Mouse (Mus musculus) forebrain, embryonic 15.5 days (tissue): Measurements from ENCODE around the gene Tor1aip1. TPM values are rescaled to one million over a fixed set of nuclear protein-coding genes. Genes with fewer than 3 reads are reported as not detected.

Experiments
- ATAC-seq: fragments of 200-750 bp; cut with Nextera tagmentation; replicated peaks from 2 replicates; pipeline ENCODE4 v1.8.0; 2017; ENCODE audit warnings: mild to moderate bottlenecking, moderate TSS enrichment, moderate library complexity
- H3K27ac ChIP-seq: fragments of 300-500 bp; sonication (generic); replicated peaks from 2 replicates; pipeline ENCODE4 v1.5.1; 2015; ENCODE audit warnings: mild to moderate bottlenecking, inconsistent platforms
- H3K27me3 ChIP-seq: fragments of 300-500 bp; sonication (generic); 2 replicates; pipeline ENCODE4 v1.6.1; 2015; ENCODE audit warnings: inconsistent platforms
- H3K36me3 ChIP-seq: fragments of 300-500 bp; sonication (generic); 2 replicates; pipeline ENCODE4 v1.6.1; 2015; ENCODE audit warnings: mild to moderate bottlenecking, inconsistent platforms
- H3K4me1 ChIP-seq: fragments of 300-500 bp; sonication (generic); 2 replicates; pipeline ENCODE4 v1.6.1; 2015; ENCODE audit warnings: inconsistent platforms
- H3K4me2 ChIP-seq: fragments of 300-500 bp; sonication (generic); replicated peaks from 2 replicates; pipeline ENCODE4 v1.6.1; 2015; ENCODE audit warnings: mild to moderate bottlenecking, inconsistent platforms
- H3K4me3 ChIP-seq: fragments of 300-500 bp; sonication (generic); 2 replicates; pipeline ENCODE4 v1.5.1; 2015; ENCODE audit warnings: mild to moderate bottlenecking, inconsistent platforms
- H3K9ac ChIP-seq: fragments of 300-500 bp; sonication (generic); replicated peaks from 2 replicates; pipeline ENCODE4 v1.6.1; 2015; ENCODE audit warnings: mild to moderate bottlenecking, inconsistent platforms
- H3K9me3 ChIP-seq: fragments of 300-500 bp; sonication (generic); 2 replicates; pipeline ENCODE4 v1.6.1; 2016; ENCODE audit warnings: inconsistent platforms
- WGBS: fragments of 180-500 bp; shearing (Covaris S2); methylation state at CpG from one replicate; pipeline ENCODE4 v1.1.7; 2015; ENCODE audit warnings: mixed read lengths; 5-methylcytosine and 5-hydroxymethylcytosine counted together
- polyA plus RNA-seq: library from polyadenylated mRNA; unstranded; fragments of >200 nt; fragmentation: Nextera tagmentation; extraction: Ambion mirVana; gene quantifications from 2 replicates; pipeline ENCODE4 v1.2.1, GENCODE M21; 2015

The Tor1aip1 gene
- polyA plus RNA-seq, 1 experiment from 2014 or later: 24.9 TPM

DNA sequence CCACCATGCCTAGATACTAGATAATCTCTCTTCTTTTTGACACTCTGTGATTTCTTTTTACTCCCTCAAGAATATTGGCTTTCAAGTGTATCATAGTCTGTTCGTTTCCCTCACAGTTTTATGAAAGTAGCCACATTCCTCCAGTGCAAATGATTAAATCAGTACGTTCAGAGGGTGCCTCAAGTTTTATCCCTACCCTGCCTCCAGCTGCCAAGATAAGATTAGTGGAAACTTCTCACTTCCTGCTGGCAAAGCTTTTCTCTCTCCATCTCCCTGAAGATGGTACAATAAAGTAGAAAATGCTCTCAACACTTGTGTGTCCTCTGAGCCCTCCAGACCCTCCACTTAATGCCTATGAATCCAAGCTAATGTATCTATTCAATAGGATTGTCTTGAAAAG, 61.3 kb downstream of the Tor1aip1 start:
- no peak overlapping the region for H3K9ac ChIP-seq
- no peaks in the 10 kb centered on the region for H3K9me3 ChIP-seq
- H3K27ac ChIP-seq: no peak overlapping the region
- H3K36me3 ChIP-seq: no peaks in the 10 kb centered on the region
- no peak for ATAC-seq
- WGBS: 65% methylated on average over 2 of the region's 2 CpGs
- no peak overlapping the region for H3K4me2 ChIP-seq
- peaks cover 24% of the 10 kb centered on the region for H3K4me1 ChIP-seq
- H3K4me3 ChIP-seq: no peak overlapping the region
- H3K27me3 ChIP-seq: no peaks in the 10 kb centered on the region

DNA sequence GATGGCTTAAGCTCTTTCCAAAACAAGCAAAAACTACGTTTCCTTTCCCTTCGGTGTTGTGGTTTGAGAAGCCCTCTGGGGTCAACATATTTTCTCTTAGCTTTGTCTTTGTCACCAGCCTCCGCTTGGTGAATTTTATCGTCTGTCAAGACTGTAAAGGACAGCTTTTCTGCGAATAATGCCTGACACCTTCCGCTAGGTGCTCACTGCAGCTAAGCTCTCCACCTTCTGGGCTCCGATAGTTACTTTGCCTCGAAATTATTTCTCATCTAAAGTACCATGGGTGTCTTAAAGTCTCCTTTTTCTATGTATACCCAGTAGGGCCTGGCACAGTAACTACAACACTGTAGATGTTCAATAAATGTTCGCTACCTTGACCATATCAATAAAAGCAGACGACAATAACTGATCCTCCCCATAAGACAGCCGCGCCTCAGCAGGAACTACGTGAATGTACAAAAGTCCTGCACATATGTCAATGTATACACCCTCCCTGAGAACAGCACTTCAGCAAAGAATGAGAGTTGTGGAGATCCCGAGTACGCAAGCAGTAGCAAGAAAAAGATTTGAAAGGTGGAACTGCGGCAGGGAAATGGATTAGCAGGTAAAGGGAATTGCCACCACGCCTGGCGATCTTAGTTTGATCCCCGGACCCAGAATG, 62.4 kb downstream of the Tor1aip1 start:
- Histone ChIP-seq H3K4me2 (peak overlapping the region; percentile 49), H3K9ac (peak overlapping the region; percentile 90), H3K27me3 (no peaks in the 10 kb centered on the region), H3K4me1 (peaks cover 28% of the 10 kb centered on the region), H3K9me3 (no peaks in the 10 kb centered on the region), H3K27ac (peak overlapping the region; percentile 96), H3K4me3 (peak overlapping the region; percentile 93), H3K36me3 (no peaks in the 10 kb centered on the region)
- ATAC-seq: peak; percentile 20
- 5% methylated on average over 19 of the region's 19 CpGs for whole genome bisulfite sequencing

DNA sequence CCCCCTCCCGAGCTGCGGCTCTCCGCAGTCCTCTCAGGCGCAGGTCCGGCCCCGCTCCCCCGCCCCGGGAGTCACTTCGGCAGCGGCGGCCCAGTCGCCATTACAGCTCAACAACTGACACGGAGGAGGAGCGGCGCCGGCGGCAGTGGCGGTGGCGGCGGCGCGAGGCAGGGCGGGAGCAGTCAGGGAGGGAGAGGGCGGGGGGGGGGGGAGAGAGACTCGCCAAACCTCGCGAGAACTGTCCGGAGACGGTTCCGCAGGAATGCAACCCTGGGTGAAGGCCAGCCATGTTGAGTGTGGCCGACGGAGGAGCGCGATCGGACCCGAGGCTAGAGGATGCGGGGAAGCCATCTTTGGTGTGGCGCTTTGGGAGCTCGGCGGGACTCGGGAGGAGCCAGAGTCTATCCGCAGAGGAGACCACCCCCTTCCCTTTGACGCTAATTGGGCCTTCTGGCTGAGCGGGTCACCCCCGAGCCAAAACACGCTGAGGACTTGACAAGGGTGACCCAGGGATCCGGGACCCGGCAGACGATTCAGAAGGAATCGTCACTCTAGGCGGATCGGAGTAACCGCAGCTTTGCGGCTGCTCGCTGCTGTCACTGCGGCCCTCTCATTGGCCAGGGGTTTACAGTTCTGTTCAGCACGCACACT, 63.1 kb downstream of the Tor1aip1 start, which contains the start of gene Cep350:
Gene Cep350 (minus strand): TSS at position 188 of the 651 bp plus-strand sequence.
- H3K9me3 ChIP-seq: no peaks in the 10 kb centered on the region
- peak; percentile 99 for ATAC-seq
- peak within 1 kb of the TSS; percentile 60 for H3K4me2 ChIP-seq
- H3K36me3 ChIP-seq: no peaks in the 10 kb centered on the region
- H3K9ac ChIP-seq: peak within 1 kb of the TSS; percentile 90
- peak within 1 kb of the TSS; percentile 96 for H3K27ac ChIP-seq
- under 1% methylated on average over 54 of the region's 57 CpGs for WGBS
- H3K4me3 ChIP-seq: peak within 1 kb of the TSS; percentile 93
- no peaks in the 10 kb centered on the region for H3K27me3 ChIP-seq
- peaks cover 28% of the 10 kb centered on the region for H3K4me1 ChIP-seq

DNA sequence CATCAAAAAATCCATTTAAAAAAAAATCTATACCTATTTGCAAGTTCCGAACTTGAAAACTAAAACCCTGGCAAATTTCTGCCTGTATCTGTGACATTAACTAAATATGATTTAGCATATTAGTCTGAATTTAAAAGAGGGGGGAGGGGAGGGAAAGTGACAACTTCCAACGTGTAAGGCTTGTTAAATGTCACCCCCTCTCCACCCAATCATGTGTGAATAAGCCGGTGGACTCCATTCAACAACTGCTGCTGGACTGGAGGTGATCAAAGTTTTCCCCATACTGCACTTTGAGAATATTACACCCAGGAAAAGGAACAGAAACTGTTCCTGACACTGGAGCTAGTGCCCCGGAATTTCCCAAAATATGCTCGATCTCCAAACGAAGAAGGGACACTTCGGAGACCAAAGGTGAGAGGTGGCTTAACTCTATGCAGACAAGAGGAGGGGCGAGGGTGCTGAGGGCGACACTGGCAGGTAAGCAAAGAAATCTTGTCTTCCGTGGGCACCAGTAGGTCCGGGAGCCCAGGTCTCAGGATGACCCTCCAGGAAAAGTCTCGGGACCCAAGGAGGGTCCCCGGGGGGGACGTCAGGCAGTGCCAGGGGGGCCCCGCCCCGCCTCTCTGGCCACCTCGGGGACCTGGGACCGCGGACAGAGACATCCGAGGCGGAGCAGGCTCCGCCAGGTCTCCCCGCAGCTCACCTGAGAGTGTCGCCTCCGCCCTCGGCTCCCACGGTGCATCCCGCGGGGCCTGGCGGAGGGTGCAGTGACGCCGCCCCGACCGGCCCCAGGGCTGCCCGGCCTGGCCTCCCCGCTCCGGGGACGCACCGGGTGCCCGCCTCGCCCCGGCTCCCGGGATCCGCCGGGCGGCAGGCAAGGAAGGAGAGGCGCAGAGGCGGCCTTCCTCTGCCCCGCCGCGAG, 63.9 kb downstream of the Tor1aip1 start:
- no peaks in the 10 kb centered on the region for H3K36me3 ChIP-seq
- WGBS: 2% methylated on average over 34 of the region's 51 CpGs
- no peaks in the 10 kb centered on the region for H3K27me3 ChIP-seq
- peak; percentile 76; the same call in 1 of the 2 replicates for ATAC-seq
- no peaks in the 10 kb centered on the region for H3K9me3 ChIP-seq
- peak overlapping the region; percentile 60 for H3K4me2 ChIP-seq
- peaks cover 28% of the 10 kb centered on the region for H3K4me1 ChIP-seq
- H3K27ac ChIP-seq: peak overlapping the region; percentile 96
- peak overlapping the region; percentile 93 for H3K4me3 ChIP-seq
- peak overlapping the region; percentile 90 for H3K9ac ChIP-seq

Other genes starting within 250 kb of the Tor1aip1 start
- gene Qsox1, start 223.6 kb downstream of the Tor1aip1 start, polyA plus RNA-seq: 19.8 and 21.9 TPM in 2 replicates
- 10.7 and 12.3 TPM in 2 replicates for gene Cep350, start 63.2 kb downstream of the Tor1aip1 start, polyA plus RNA-seq
- 69.7 and 73.6 TPM in 2 replicates for gene Tor1aip2, start 1.1 kb downstream of the Tor1aip1 start, polyA plus RNA-seq
- 2.4 and 3.0 TPM in 2 replicates for gene Fam163a, start 168.5 kb upstream of the Tor1aip1 start, polyA plus RNA-seq